Mouse (Mus musculus) lung, embryonic 16.5 days (tissue): Measurements from ENCODE around the gene Ptger2. TPM values are rescaled to one million over a fixed set of nuclear protein-coding genes. Genes with fewer than 3 reads are reported as not detected.
"Not testable (repeated sequence)": the region's sequence is repeated elsewhere in the genome, so short reads cannot be mapped to it uniquely, and the experiment has no call there.

Experiments
- ATAC-seq: fragments of 200-750 bp; cut with Nextera tagmentation; 2 replicates; pipeline ENCODE4 v1.8.0; 2017; ENCODE audit warnings: low read depth, mild to moderate bottlenecking, moderate library complexity
- H3K27ac ChIP-seq: fragments of 300-500 bp; sonication (generic); 2 replicates; pipeline ENCODE4 v1.5.1; 2014; ENCODE audit warnings: mild to moderate bottlenecking, control low read depth, low read length
- H3K27me3 ChIP-seq: fragments of 300-500 bp; sonication (generic); 2 replicates; pipeline ENCODE4 v1.6.1; 2014; ENCODE audit warnings: low read depth, low read length, mixed read lengths; ENCODE audit not compliant: control insufficient read depth, insufficient read depth
- H3K36me3 ChIP-seq: fragments of 300-500 bp; sonication (generic); 2 replicates; pipeline ENCODE4 v1.6.1; 2014; ENCODE audit warnings: low read length; ENCODE audit not compliant: control insufficient read depth, insufficient read depth
- H3K4me1 ChIP-seq: fragments of 300-500 bp; sonication (generic); replicated peaks from 2 replicates; pipeline ENCODE4 v1.6.1; 2014; ENCODE audit warnings: low read length, mixed read lengths; ENCODE audit not compliant: control insufficient read depth, insufficient read depth
- H3K4me2 ChIP-seq: fragments of 300-500 bp; sonication (generic); 2 replicates; pipeline ENCODE4 v1.6.1; 2014; ENCODE audit warnings: low read depth, low read length, control low read depth
- H3K4me3 ChIP-seq: fragments of 300-500 bp; sonication (generic); 2 replicates; pipeline ENCODE4 v1.5.1; 2014; ENCODE audit warnings: mild to moderate bottlenecking, low read length, control low read depth
- H3K9ac ChIP-seq: fragments of 300-500 bp; sonication (generic); 2 replicates; pipeline ENCODE4 v1.6.1; 2014; ENCODE audit warnings: low read length, control low read depth
- H3K9me3 ChIP-seq: fragments of 300-500 bp; sonication (generic); 2 replicates; pipeline ENCODE4 v1.6.1; 2016; ENCODE audit warnings: low read length; ENCODE audit not compliant: control insufficient read depth
- WGBS: fragments of 180-500 bp; shearing (Covaris S2); extraction: QIAGEN DNeasy Blood & Tissue Kit; methylation state at CpG from one replicate; pipeline ENCODE4 v1.1.7; 2014; 5-methylcytosine and 5-hydroxymethylcytosine counted together
- polyA plus RNA-seq: library from polyadenylated mRNA; unstranded; fragments of >200 nt; fragmentation: Nextera tagmentation; extraction: Ambion mirVana; gene quantifications from 2 replicates; pipeline ENCODE4 v1.2.1, GENCODE M21; 2015

Ptger2 gene
- polyA plus RNA-seq, result 5.2 and 5.3 TPM in 2 replicates

DNA sequence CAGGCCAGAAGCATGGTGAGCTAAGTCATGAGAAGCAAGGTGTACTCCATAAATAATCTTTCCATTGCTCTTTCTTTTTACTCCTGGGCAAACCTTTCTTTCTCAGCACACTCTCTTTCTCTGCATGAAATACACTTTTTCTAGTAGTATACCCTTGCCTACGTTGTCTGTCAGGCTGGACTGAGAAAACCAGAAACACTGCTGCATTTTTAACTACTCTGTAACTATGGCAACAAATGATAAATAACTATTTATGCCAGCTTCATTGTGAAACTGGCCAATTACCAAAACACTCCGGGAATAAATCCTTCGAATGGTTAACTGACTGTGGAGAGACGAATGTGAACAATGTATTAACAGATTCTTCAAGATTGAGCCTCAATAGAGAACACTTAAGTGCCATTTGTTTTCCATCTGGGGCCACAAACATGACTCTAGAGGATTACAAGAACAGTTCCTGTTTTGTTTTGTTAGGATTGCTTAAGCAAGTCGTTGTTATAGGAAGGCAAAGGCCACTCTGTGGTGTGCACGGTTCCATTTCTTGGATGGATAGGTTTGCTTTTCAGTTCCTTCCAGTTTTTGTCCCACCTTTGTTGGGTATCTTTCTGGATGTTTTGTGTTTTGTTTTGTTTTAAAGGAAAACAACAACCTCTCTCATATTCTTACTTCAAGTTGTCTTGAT lies at the start of gene Ptger2:
Gene Ptger2 (plus strand): TSS at position 522 of the 682 bp plus-strand sequence.
- Histone ChIP-seq H3K27ac (peak within 1 kb of the TSS; percentile 20; the same call in 1 of the 2 replicates), H3K9ac (peak within 1 kb of the TSS; percentile 67), H3K4me2 (peak within 1 kb of the TSS; percentile 88), H3K4me3 (peak within 1 kb of the TSS; percentile 64)
- not testable (repeated sequence) for H3K9me3 ChIP-seq, H3K36me3 ChIP-seq, H3K4me1 ChIP-seq, H3K27me3 ChIP-seq
- WGBS, result 46% methylated on average over 5 of the region's 6 CpGs
- ATAC-seq, result peak; percentile 54; the same call in 1 of the 2 replicates

GRCm38 (mm10) chr14:44960746-44961145 lies 27.2 kb upstream of the Ptger2 start:
- Histone ChIP-seq H3K27me3 (no peaks in the 10 kb centered on the region), H3K9me3 (no peaks in the 10 kb centered on the region), H3K4me3 (no peak overlapping the region), H3K27ac (no peak overlapping the region), H3K4me2 (no peak overlapping the region), H3K9ac (no peak overlapping the region), H3K4me1 (no peaks in the 10 kb centered on the region), H3K36me3 (no peaks in the 10 kb centered on the region)
- WGBS, result 74% methylated on average over 1 of the region's 1 CpGs
- peak; percentile 31; the same call in 1 of the 2 replicates for ATAC-seq

- not testable (repeated sequence) for H3K27ac ChIP-seq, H3K4me2 ChIP-seq, H3K4me1 ChIP-seq, H3K4me3 ChIP-seq, H3K36me3 ChIP-seq, H3K27me3 ChIP-seq, H3K9me3 ChIP-seq, H3K9ac ChIP-seq
- ATAC-seq, result peak; percentile 20; the same call in 1 of the 2 replicates
- WGBS, result 10% methylated on average over 4 of the region's 4 CpGs
Measured at GRCm38 (mm10) chr14:44977278-44977677, 10.7 kb upstream of the Ptger2 start.

DNA sequence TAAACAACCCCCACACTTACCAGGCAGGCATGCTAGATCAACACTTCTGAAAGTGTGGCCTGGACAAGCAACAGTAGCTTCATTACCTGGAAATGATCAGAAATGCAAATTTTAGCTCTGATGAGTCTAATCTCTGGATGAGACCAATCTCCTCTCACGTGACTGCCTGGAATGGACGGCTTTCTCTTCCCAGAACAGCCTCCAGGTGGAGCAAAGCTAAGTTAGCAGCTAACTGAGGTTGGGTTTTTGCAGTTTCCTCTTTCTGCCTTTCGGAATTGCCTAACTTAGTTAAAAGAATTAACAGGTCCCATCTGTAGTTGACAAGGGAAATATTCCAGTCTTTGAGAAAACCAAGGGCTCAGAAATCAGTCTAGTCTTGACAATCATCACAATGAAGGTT lies 8.1 kb upstream of the Ptger2 start:
- Histone ChIP-seq H3K36me3 (no peaks in the 10 kb centered on the region), H3K4me2 (no peak overlapping the region), H3K4me1 (no peaks in the 10 kb centered on the region), H3K9me3 (no peaks in the 10 kb centered on the region), H3K4me3 (no peak overlapping the region), H3K9ac (no peak overlapping the region), H3K27ac (no peak overlapping the region), H3K27me3 (no peaks in the 10 kb centered on the region)
- ATAC-seq, result no peak
- WGBS, result 25% methylated on average over 3 of the region's 3 CpGs

- Histone ChIP-seq H3K9me3 (no peaks in the 10 kb centered on the region), H3K9ac (no peak overlapping the region), H3K27ac (no peak overlapping the region), H3K4me3 (no peak overlapping the region), H3K27me3 (no peaks in the 10 kb centered on the region), H3K36me3 (no peaks in the 10 kb centered on the region), H3K4me1 (no peaks in the 10 kb centered on the region), H3K4me2 (no peak overlapping the region)
- WGBS, result 6% methylated on average over 4 of the region's 4 CpGs
- ATAC-seq, result peak; percentile 61; the same call in 1 of the 2 replicates
Measured at GRCm38 (mm10) chr14:44981490-44981889, 6.5 kb upstream of the Ptger2 start.

GRCm38 (mm10) chr14:44984106-44984505 lies 3.9 kb upstream of the Ptger2 start:
- H3K36me3 ChIP-seq, result no peaks in the 10 kb centered on the region
- H3K4me2 ChIP-seq, result no peak overlapping the region

GRCm38 (mm10) chr14:44986248-44986647 lies 1.7 kb upstream of the Ptger2 start:
- Histone ChIP-seq H3K27ac (no peak overlapping the region), H3K27me3 (peaks cover 10% of the 10 kb centered on the region), H3K9me3 (no peaks in the 10 kb centered on the region), H3K9ac (no peak overlapping the region), H3K36me3 (no peaks in the 10 kb centered on the region), H3K4me1 (peaks cover 9% of the 10 kb centered on the region), H3K4me2 (no peak overlapping the region), H3K4me3 (no peak overlapping the region)
- no peak for ATAC-seq

More at GRCm38 (mm10) chr14:44984106-44984505, 3.9 kb upstream of the Ptger2 start:
- Histone ChIP-seq H3K27ac (no peak overlapping the region), H3K27me3 (peaks cover 3% of the 10 kb centered on the region; the same call in 1 of the 2 replicates), H3K4me3 (no peak overlapping the region), H3K4me1 (peaks cover 9% of the 10 kb centered on the region), H3K9ac (no peak overlapping the region), H3K9me3 (no peaks in the 10 kb centered on the region)
- WGBS, result 44% methylated on average over 9 of the region's 9 CpGs
- ATAC-seq, result no peak

GRCm38 (mm10) chr14:44988456-44989016 lies 541 bp downstream of the Ptger2 start:
- Histone ChIP-seq H3K27ac (peak overlapping the region; percentile 20; the same call in 1 of the 2 replicates), H3K9ac (peak overlapping the region; percentile 67), H3K4me1 (peaks cover 9% of the 10 kb centered on the region), H3K4me3 (peak overlapping the region; percentile 64), H3K9me3 (no peaks in the 10 kb centered on the region), H3K36me3 (no peaks in the 10 kb centered on the region), H3K27me3 (peaks cover 10% of the 10 kb centered on the region), H3K4me2 (peak overlapping the region; percentile 88)
- 4% methylated on average over 13 of the region's 14 CpGs for WGBS
- ATAC-seq, result peak; percentile 75

- H3K36me3 ChIP-seq, result no peaks in the 10 kb centered on the region
- peak overlapping the region; percentile 17; the same call in 1 of the 2 replicates for H3K27ac ChIP-seq
- H3K4me3 ChIP-seq, result peak overlapping the region; percentile 64
- ATAC-seq, result peak; percentile 24; the same call in 1 of the 2 replicates
- H3K9me3 ChIP-seq, result no peaks in the 10 kb centered on the region
- H3K9ac ChIP-seq, result peak overlapping the region; percentile 67
- peaks cover 10% of the 10 kb centered on the region for H3K27me3 ChIP-seq
- 1% methylated on average over 45 of the region's 45 CpGs for WGBS
- peaks cover 9% of the 10 kb centered on the region for H3K4me1 ChIP-seq
- peak overlapping the region; percentile 88 for H3K4me2 ChIP-seq
Measured at GRCm38 (mm10) chr14:44989017-44989721, 1.2 kb downstream of the Ptger2 start.
